In genomic region chr4:83534024-83534423, GRCm38 (mm10) we compare ENCODE assay signal across 25 mouse cellular contexts.
"Had no signal": no experiment of that assay in that cellular context is flagged by ENCODE, and none has a peak within 500 bp of the region (broad histone marks: within the 10 kb centered on the region; RNA-seq: fewer than 3 reads in every experiment).

No protein-coding gene starts in this region.

- H3K27ac ChIP-seq: heart, adult 2 months; heart, embryonic 13.5 days; heart, embryonic 15.5 days; hindbrain, embryonic 12.5 days; hindbrain, embryonic 14.5 days; kidney, embryonic 15.5 days; kidney, postnatal 0 days; limb, embryonic 12.5 days; liver, embryonic 13.5 days had no signal

- H3K4me2 ChIP-seq: heart, embryonic 11.5 days; heart, embryonic 13.5 days; heart, embryonic 15.5 days; hindbrain, embryonic 12.5 days; hindbrain, embryonic 14.5 days; kidney, embryonic 15.5 days; limb, embryonic 12.5 days; liver, embryonic 13.5 days had no signal

- DNase-seq: gastrocnemius, postnatal 14 days; gastrocnemius, postnatal 36 days; heart, adult 11 months; heart, adult 2 months; heart, postnatal 14 days; heart, postnatal 36 days; kidney, adult 11 months; kidney, adult 2 months; kidney, adult 9 months; kidney, postnatal 14 days; kidney, postnatal 36 days; layer of hippocampus, adult 9-11 months; layer of hippocampus, postnatal 36 days; left cerebral cortex, postnatal 4 days; liver, embryonic 13.5 days had no signal

- H3K9ac ChIP-seq: heart, embryonic 13.5 days; heart, embryonic 15.5 days; hindbrain, embryonic 12.5 days; hindbrain, embryonic 14.5 days; kidney, embryonic 15.5 days; limb, embryonic 12.5 days; liver, embryonic 13.5 days had no signal

- H3K4me3 ChIP-seq: heart, adult 2 months; heart, embryonic 13.5 days; heart, embryonic 15.5 days; hindbrain, embryonic 12.5 days; kidney, embryonic 15.5 days; limb, embryonic 12.5 days; liver, embryonic 13.5 days had no signal

- H3K9me3 ChIP-seq: heart, embryonic 13.5 days; heart, embryonic 15.5 days; hindbrain, embryonic 12.5 days; kidney, embryonic 15.5 days; limb, embryonic 12.5 days; liver, embryonic 13.5 days had no signal

- H3K27me3 ChIP-seq: heart, embryonic 13.5 days; heart, embryonic 15.5 days; hindbrain, embryonic 12.5 days; kidney, embryonic 15.5 days; limb, embryonic 12.5 days; liver, embryonic 13.5 days had no signal

- H3K4me1 ChIP-seq: heart, embryonic 13.5 days; heart, embryonic 15.5 days; hindbrain, embryonic 12.5 days had no signal

- H3K36me3 ChIP-seq: heart, embryonic 13.5 days; heart, embryonic 15.5 days; hindbrain, embryonic 12.5 days; kidney, embryonic 15.5 days; limb, embryonic 12.5 days; liver, embryonic 13.5 days had no signal

- ATAC-seq: hindbrain, embryonic 16.5 days; inflammation-experienced regulatory T-cells, adult 6 months had no signal
